Mouse (Mus musculus): Measurements from ENCODE around the gene Pnpla1. TPM values are rescaled to one million over a fixed set of nuclear protein-coding genes. Genes with fewer than 3 reads are reported as not detected.
"Not testable (repeated sequence)": the region's sequence is repeated elsewhere in the genome, so short reads cannot be mapped to it uniquely, and the experiment has no call there.

The Pnpla1 gene
- total RNA-seq (2017), result not detected in 2 replicates

DNA sequence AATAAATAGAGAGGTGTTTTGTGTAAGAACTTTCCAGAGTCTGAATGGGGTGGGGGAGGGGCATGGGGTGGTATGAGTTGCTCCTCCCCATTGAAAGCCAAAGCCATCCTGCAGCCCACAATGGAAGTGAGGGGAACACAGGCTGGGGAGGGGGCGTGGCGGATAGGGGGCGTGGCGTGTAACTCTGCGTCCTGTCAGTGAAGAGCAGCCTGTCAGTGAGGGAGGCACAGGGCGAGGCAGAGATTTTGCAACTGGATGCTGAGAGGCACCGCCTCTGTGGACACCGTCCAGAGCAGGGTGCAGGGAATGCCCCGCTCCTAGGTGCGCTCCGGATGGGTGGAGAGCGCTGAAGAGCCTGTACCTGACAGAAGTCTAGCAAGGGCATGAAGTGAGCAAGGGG is at the start of gene Pnpla1:
TSS of gene Pnpla1 (plus strand) at position 207 of the 400 bp plus-strand sequence.
- ATAC-seq (replicated peaks; ENCODE audit: low read depth, poor library complexity, severe bottlenecking), result no peak

DNA sequence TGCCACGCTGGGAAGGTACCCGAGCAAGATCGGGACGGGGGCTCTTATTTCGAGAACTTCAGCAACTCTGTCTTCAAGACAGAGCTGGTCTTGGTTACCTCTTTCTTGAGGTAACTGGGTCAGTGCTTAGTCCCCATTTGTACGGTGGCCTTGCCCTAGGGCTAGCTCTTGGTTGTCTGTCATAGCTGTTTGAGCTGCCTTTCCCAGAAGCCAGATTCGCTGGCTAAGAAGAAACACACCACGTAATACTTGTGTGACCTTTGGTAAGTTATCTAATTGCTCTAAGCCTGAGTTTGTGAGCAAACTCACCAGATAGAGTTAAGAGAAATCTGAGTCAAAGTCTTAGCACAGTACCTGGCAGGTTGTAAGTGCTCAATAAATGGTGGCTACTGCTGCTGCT is 49.5 kb upstream of the Pnpla1 start:
- no peak for ATAC-seq (replicated peaks; ENCODE audit: low read depth, poor library complexity, severe bottlenecking)

DNA sequence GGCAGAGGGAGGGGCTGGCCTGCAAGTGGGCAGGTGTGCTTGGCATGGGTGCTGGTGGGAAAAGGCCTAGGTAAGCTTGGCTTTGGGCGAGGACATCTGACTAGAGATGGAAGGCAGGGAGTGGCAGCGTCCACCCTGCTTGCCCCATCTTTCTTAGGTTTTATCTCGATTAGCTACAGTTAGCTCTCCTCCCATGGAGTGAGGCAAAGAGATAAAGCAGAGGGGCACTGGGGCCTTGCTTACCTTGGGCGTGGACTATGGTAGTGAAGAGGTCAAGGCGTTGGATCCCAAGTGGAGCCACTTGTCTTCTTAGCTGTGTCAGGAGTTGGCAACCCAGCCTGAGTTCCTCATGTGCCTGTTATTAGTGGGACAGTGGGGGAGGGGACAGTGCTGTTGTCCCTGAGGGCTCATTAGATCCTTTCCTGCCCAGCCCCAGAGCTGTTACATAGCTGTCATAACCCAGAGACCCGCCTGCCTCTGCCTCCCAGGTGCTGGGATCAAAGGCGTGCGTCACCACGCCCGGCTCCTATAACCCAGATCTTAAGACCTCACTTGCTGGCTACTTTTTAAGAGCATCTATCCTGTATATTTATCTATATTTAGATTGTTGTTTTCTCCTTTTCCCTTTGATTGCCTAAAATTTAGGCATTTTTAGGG is 48.9 kb upstream of the Pnpla1 start:
- ATAC-seq (replicated peaks; ENCODE audit: low read depth, poor library complexity, severe bottlenecking), result no peak

DNA sequence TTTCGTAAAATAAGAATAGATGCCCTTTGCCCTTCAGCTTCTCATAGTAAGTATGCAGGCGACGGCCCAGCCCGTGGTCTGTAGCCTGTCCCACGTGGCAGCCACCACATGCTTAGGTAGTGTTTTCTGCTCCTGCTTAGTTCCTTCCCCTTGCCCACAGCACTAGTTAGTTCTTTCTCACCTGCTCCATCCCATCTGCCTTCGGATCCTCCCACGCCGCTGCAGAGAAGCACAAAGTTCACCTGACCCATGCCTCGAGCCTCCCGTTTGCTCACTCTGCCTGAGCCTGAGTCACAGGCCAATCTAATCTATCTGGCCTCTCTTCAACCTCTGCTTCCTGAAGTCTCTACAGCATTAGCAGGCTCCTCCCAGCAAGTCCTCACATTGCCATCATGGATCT is 45.9 kb upstream of the Pnpla1 start:
- no peak for ATAC-seq (replicated peaks; ENCODE audit: low read depth, poor library complexity, severe bottlenecking)

DNA sequence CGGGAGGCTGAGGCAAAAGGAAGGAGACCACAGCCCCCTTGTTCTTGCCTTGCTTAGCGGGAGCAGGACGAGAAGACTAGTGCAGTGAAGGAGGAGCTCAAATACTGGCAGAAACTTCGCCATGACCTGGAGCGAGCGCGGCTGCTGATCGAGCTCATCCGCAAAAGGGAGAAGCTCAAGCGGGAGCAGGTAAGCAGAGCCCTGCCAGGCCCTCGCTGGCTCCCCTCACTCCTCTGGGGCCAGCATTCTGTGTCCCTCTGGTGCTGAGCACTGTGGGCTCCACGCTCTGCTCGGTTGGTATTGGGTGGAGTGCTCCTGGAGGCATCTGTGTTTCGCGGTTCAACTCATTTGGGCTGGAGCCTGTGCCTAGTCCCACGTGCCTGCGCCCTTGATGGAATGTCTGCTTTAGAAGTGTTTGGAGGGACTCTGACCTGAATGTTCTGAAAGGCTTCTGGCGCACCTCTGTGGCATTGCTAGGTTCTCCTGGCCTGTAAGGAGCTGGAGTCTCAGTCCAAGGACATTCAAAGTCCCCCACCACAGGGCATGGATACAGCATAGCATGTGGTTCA is 43.6 kb upstream of the Pnpla1 start:
- ATAC-seq (replicated peaks; ENCODE audit: low read depth, poor library complexity, severe bottlenecking), result no peak

DNA sequence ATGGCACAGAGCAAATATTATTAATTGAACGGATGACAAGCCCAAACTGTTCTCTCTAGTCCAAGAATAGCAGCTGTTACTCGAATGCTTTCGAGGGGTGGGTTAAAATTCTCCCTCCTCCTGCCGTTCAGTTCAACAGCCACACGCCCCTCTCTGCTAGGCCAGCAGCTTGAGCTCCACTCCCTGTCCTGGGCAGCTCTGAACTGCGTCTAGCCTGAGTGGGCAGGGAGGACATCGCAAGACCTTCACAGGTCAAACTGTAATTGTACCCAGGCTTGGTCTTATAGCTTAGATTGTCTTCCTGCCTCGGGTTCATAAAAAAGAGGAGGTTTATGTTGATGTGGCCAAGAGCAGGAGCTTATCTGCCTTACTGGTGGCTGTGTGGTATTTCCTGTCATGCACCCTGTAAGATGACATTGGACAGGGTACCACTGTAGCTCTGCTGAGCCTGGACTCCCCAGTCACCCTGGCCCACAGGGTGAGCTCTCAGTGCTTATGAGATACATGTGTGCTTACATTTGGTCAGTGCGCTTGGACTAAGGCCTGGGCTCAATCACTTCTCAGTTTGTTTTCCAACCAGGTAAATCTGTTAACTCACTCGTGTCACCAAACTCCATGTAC is 42.7 kb upstream of the Pnpla1 start:
- peak; percentile 66 for ATAC-seq (replicated peaks; ENCODE audit: low read depth, poor library complexity, severe bottlenecking)

DNA sequence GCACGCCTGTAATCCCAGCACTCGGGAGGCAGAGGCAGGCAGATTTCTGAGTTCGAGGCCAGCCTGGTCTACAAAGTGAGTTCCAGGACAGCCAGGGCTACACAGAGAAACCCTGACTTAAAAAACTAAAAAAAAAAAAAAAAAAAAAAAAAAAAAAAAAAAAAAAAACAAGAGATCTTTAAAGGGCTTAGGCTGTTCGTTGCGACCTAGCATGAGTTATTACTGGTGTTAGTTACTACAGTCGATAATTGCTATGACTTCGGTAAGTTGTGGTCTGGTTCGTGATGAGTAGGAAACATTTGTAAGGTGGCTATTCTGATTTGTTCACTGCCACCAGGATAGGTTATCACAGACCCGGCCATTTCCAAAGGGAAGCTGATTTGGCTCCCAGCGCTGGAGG is 41.9 kb upstream of the Pnpla1 start:
- ATAC-seq (replicated peaks; ENCODE audit: low read depth, poor library complexity, severe bottlenecking), result not testable (repeated sequence)

DNA sequence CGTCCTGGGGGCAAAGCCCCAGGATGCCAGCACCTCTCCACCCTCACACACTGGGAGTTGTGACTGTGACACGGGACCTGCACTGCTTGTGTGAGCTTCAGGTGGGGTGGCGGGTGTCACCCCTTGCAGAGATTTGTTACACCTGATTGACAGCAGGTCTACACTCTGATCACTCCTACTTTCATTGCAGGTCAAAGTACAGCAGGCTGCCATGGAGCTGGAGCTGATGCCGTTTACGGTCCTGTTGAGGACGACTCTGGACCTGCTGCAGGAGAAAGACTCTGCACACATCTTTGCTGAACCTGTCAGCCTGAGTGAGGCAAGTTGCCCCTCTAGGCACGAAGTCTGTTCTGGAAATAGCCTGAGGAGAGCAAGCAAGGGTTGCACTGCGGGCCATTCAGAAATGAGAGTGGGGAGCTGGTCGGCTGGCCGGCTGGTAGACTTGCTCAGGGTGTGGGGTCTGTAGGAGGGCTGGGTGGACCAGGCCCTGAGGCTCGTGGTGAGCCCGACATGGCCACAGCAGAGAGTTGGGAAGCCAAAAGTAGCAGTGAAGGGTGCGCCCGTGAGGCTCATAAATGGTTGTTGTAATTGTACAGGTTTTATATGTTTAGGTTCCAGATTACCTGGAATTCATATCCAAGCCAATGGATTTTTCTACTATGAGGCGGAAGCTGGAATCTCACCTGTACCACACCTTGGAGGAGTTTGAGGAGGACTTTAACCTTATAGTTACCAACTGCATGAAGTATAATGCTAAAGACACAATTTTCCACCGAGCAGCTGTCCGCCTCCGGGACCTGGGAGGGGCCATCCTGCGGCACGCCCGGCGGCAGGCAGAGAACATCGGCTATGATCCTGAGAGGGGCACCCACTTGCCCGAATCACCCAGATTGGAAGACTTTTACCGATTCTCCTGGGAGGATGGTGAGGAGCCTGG is 41.1 kb upstream of the Pnpla1 start:
- ATAC-seq (replicated peaks; ENCODE audit: low read depth, poor library complexity, severe bottlenecking), result no peak

DNA sequence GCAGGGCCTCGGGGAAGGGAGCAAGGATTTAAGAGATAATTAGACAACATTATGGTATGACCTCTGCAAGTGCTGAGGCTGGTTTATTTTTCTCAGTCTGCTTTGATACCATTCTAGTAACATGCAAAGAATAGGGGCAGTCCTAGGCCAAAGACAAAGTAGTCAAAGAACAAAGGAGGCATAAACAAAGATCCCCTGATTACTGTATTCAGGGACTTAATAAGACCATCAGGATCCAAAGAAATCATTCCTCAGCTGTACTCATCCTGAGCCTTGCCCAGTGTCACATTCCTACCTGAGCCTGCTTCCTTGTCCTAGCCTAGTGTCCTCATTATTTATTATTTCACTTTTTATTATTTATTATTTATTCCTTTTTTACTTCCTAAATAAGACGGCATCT is 38.0 kb upstream of the Pnpla1 start:
- ATAC-seq (replicated peaks; ENCODE audit: low read depth, poor library complexity, severe bottlenecking), result no peak

DNA sequence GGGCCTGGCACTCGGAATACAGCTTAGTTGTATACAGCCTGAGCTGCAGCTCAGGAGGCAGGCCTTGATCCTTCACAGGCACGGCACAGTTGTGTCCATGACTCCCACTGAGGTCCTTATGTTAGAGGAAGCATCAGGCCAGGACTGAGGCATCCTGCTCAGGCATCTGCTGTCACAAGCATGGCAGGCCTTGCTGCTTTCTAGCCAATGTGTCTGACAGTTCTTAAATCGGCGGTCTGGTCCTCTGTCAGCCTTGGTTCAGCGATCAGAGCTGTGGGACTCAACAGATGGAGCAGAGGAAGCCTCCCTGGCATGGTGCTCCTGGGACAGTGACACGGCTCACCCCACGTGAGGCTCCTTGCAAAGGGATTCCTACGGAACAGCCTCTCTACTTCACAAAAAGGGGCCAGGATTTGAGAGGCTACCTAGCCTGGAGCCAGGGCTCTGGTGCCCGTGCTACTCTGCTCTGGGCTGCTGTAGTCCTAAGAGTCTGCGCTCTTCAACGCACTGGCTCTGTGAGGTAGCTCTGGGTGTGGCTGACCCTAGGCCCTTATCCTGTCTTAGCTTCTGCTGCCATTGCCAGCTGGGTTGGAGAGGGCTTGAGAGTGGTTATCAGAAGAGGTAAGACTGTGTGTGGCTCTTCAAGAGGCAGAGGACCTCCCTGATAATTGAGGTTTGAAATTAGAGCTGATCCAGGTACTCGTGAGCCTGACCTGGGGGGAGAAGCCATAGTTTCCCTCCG is 35.0 kb upstream of the Pnpla1 start:
- peak; percentile 89 for ATAC-seq (replicated peaks; ENCODE audit: low read depth, poor library complexity, severe bottlenecking)

DNA sequence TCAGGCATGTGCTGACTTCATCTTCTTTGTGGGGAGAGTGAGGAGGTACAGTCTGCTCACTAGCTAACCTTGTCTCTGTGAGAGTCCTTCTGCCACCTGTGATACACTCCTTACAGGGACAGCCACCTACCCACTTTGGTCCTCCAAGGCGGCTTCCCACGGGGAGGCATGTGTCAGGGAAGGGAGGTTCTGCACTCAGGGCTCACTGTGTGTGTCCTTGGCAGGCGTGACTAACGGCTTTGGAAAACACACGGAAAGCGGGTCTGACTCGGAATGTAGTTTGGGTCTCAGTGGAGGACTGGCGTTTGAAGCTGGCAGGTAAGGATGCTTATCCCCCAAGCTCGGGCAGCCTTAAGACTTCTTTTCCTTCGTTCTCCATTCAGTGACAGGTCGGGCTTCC is 34.5 kb upstream of the Pnpla1 start:
- no peak for ATAC-seq (replicated peaks; ENCODE audit: low read depth, poor library complexity, severe bottlenecking)

DNA sequence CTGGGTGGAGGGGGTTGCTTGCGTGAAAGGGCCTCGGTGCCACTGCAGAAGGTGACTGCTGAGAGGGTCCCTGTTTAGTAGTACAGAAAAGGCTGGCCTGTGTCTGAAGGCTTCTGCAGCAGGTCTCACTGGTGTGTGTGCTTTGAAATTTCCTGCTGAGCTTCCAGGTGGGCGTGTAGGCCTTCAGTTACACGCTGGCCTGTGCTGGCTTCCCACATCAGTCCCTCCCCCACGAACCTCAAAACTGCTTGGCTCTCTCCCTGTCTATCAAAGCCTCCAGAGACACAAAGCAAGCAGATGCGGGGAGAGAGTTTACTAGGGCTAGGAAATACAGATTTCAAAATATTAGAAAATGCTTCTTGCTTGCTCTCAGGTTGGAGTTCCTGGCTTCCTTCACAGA is 33.3 kb upstream of the Pnpla1 start:
- no peak for ATAC-seq (replicated peaks; ENCODE audit: low read depth, poor library complexity, severe bottlenecking)

DNA sequence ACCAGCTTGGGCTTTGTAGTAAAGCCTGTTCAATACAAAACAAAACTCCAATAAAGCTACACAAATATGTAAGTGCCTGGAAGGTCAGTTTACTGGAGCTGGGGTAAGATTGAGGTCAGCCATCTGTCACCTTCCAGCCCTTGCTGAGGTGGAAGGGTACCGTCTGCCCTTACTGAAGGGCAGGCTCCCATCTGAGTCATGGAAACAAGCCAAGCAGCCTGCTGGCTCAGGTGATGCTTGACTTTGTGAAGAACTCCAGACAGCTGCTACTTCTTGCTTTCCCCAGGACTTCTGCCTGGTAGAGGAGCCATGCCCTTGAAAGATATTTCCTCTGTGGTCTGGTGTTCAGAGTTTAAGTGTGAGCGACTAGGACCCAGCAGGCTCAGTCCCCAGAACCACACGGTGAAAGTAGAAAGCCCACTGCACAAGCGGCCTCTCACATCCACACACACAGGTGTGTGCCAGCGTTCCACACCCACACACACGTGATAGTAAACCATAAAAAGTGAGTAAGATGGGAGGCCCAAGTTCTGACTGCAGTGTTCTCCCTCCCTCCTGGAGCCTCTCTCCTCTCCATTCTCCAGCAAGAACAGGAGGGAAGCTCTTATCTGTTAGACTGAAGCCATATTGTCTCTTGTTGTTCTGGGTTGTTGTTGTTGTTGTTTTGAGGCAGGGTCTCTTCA is 32.7 kb upstream of the Pnpla1 start:
- no peak for ATAC-seq (replicated peaks; ENCODE audit: low read depth, poor library complexity, severe bottlenecking)

DNA sequence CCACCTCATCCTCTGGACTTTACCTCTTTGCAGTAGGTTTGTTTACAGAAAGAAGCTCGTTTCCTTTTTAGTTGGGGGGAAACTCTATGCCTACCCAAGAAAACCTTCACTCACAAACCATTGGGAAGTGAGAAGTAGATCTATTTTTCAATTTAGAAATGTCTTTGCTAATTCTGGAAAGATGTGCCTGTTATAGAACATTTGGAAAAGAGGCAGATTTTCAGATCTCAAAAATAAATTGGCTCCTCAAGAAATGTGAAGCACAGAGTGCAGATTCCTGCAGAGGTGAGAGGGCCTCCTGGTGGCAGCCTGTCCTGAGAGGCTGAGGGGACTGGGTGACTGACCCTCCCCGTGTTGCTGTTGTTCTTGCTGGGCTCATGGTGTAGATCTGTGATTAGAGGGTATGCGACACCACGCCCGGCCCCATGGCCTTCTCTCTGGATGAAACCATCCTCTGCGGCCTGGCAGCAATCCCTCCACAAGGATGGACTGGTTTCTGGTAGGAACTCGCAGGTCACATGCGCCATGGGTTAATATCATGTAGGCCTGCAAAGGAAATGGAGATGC is 30.5 kb upstream of the Pnpla1 start:
- no peak for ATAC-seq (replicated peaks; ENCODE audit: low read depth, poor library complexity, severe bottlenecking)

DNA sequence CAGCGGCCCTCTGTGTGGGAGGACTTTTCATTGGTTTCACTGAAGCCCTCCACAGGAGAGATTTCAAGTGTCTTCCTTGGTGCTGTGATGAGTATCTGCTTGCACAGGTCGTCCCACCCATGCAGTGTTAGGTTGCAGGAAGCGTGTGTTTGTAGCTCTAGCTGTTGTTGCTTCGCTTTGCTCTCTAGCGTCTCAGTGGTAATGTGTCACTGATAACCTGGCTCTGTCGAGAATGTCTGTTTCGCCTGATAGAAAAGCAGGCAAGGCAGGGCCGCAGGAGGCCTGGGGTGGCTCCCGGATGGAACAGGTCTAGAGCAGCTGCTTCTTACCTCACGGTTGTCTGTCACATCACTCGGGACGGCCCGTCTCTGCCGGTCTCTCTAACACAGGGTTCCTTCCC is 29.1 kb upstream of the Pnpla1 start:
- peak; percentile 43; the same call in 1 of the 2 replicates for ATAC-seq (replicated peaks; ENCODE audit: low read depth, poor library complexity, severe bottlenecking)

DNA sequence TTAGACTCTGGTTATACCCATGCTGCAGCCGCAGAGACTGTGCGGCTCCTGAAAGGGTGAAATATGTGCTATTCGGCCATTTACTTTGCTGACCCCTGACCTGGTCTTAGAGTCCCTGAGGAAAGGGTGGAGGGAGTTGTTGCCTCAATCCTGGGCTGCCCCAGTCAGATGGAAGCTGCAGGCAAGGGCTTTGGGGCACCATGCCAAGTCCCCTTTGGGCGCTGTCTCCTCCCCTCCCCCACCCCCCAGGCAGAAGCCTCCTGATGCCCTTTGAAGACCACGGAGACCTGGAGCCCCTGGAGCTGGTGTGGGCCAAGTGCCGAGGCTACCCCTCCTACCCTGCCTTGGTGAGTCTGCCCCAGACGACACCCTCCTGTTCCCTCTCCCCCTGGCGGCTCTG is 27.1 kb upstream of the Pnpla1 start:
- no peak for ATAC-seq (replicated peaks; ENCODE audit: low read depth, poor library complexity, severe bottlenecking)

DNA sequence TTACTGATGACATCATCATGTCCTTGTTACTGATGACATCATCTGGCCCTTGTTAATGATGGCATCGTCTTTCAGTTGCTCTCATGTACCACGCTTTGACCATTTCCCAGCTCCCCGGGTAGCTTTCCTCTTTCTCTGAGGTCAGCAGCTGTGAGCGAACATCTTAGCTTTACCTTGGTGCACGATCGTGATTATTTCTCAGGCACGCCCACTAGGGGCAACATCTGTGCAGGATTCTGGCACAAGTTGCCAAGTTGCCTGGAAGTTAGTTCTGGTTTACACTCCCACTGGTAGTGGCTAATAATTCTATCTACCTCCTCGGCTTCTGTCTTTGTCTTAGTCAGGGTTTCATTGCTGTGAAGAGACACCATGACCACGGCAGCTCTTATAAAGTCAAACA is 26.2 kb upstream of the Pnpla1 start:
- no peak for ATAC-seq (replicated peaks; ENCODE audit: low read depth, poor library complexity, severe bottlenecking)

DNA sequence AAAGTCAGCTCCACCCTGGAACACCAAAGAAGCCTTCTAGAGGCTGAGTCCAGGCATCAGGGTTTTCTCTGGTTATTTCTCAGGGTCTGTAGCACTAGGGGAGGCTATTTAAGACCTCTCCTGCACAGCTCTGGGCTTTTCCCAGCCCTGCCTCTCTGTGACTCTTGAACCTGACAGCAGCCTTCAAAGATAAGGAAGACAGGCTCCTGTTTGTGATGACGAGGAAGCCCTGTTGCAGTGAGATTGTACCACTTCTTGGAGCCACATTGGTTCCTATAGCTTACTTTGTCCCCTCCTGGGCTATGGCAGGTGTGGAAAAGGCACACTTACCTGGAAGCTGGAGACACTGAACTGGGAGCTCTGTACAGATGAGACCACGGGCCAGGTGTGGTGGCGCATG is 25.3 kb upstream of the Pnpla1 start:
- ATAC-seq (replicated peaks; ENCODE audit: low read depth, poor library complexity, severe bottlenecking), result peak; percentile 37; the same call in 1 of the 2 replicates

DNA sequence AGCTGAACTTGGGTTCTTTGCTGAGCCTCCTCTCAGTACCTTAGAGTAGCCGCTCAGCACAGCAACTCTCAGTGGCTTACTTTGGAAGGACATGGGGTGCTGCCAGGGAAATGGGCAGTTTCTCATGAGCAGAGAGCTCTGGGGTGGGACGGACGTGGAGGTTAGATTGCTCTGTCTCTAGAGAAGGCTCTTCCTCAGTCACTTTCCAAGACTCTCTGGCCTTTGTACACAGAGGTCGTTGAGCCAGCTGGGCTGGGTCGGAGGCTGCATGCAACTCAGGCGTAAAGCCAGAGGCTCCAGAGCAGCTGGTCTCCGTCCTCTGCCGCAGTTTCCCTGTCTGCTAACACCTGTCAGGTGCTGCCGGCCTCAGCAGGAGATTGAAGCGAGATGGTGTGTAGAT is 23.5 kb upstream of the Pnpla1 start:
- no peak for ATAC-seq (replicated peaks; ENCODE audit: low read depth, poor library complexity, severe bottlenecking)
